Mouse (Mus musculus) liver, adult 2 months (tissue): ENCODE results near the gene Zfp599. TPM values are rescaled to one million over a fixed set of nuclear protein-coding genes. Genes with fewer than 3 reads are reported as not detected.

Experiments used
- DNase-seq: peaks from one replicate; pipeline ENCODE4 v3.0.0-alpha.2; 2011; ENCODE audit warnings: low read depth, low spot score; ENCODE audit errors: extremely low read depth
- H3K27ac ChIP-seq: fragments of 200-500 bp; replicated peaks from 2 replicates; pipeline ENCODE4 v1.5.1; 2012; ENCODE audit warnings: low read depth, mild to moderate bottlenecking, control low read depth, inconsistent platforms, low read length; ENCODE audit not compliant: insufficient read depth
- H3K27me3 ChIP-seq: fragments of 200-500 bp; 2 replicates; pipeline ENCODE4 v1.6.1; 2012; ENCODE audit warnings: mild to moderate bottlenecking, moderate library complexity, low read length, inconsistent platforms; ENCODE audit not compliant: control insufficient read depth, insufficient read depth
- H3K36me3 ChIP-seq: fragments of 200-500 bp; 2 replicates; pipeline ENCODE4 v1.6.1; 2012; ENCODE audit warnings: low read length, inconsistent platforms; ENCODE audit not compliant: control insufficient read depth, insufficient read depth
- H3K4me1 ChIP-seq: fragments of 200-500 bp; 2 replicates; pipeline ENCODE4 v1.6.1; 2011; ENCODE audit warnings: low read length; ENCODE audit not compliant: control insufficient read depth, insufficient read depth
- H3K4me3 ChIP-seq: fragments of 200-500 bp; 2 replicates; pipeline ENCODE4 v1.5.1; 2011; ENCODE audit warnings: low read depth, mild to moderate bottlenecking, control low read depth, low read length, moderate library complexity; ENCODE audit not compliant: insufficient read depth
- H3K79me2 ChIP-seq: fragments of 200-500 bp; 2 replicates; pipeline ENCODE4 v1.6.1; 2012; ENCODE audit warnings: inconsistent platforms, mild to moderate bottlenecking, low read length, moderate library complexity; ENCODE audit not compliant: control insufficient read depth, insufficient read depth
- H3K9ac ChIP-seq: fragments of 200-500 bp; 2 replicates; pipeline ENCODE4 v1.6.1; 2012; ENCODE audit warnings: low read depth, mild to moderate bottlenecking, control low read depth, inconsistent platforms, low read length
- CTCF ChIP-seq: fragments of 200-500 bp; IDR thresholded peaks from 2 replicates; pipeline ENCODE4 v1.5.1; 2011; ENCODE audit warnings: low read depth, low read length, control low read depth
- POLR2A ChIP-seq: fragments of 200-500 bp; IDR thresholded peaks from 2 replicates; pipeline ENCODE4 v1.6.1; 2011; ENCODE audit warnings: low read length, control low read depth; ENCODE audit not compliant: insufficient read depth; ENCODE audit errors: extremely low read depth
- WGBS: fragments of 180-500 bp; shearing (Covaris S2); methylation state at CpG from one replicate; pipeline ENCODE4 v1.1.7; 2018; 5-methylcytosine and 5-hydroxymethylcytosine counted together
- polyA plus RNA-seq: library from polyadenylated mRNA; depleted of rRNA; stranded (reverse); fragments of >200 nt; gene quantifications from 2 replicates; pipeline ENCODE4 v1.2.3, GENCODE M21; 2012
- total RNA-seq: library from RNA; depleted of rRNA; stranded (reverse); fragments of >200 nt; gene quantifications from 2 replicates; pipeline ENCODE4 v1.2.3, GENCODE M21; 2014

Gene Zfp599
- total and polyA plus RNA-seq, 2 experiments: 0.09 TPM; not detected in 1

DNA sequence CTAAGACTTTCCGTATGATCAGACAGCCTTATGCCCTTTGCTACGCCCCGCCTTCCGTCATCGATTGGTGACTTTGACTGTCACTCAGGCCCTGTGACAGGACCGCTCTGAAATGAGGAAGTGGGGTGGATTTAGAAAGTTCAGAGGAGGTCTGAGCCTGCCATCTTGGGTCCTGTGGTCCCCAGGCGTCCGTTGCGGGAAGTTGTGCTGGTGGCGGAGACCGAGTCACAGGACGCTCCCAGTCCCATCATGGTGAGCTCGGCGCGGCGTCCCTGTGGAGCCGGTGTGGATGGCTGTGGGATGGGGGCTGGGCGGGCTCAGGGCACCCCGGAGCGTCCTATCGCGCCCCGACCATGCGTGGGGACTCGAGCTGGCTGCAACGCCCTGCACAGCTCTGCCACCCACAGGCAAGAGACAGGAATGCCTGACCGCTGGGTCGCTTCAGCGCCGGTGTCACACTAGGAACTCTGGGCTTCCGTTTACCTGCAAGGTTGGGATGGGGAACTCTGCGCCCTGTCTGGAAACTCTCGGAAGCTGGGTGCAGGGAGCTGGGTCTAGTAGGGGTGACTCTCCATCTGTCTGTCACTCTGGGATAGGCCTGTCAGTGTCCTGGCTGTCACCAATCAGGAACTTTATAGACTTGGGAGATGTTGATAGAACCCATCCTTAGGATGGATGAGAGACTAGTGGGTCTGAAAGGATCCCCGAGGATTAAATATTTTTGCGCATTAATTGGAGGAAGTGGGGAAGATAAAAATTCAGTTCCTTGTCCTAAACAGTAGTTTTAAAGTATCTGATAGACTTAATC, 33.9 kb downstream of the Zfp599 start, which contains the start of gene Zfp809:
Gene Zfp809, plus strand, starts transcription at position 134 of the 808 bp plus-strand sequence.
- H3K27me3 ChIP-seq: no peaks in the 10 kb centered on the region
- WGBS: under 1% methylated on average over 35 of the region's 35 CpGs
- H3K9ac ChIP-seq: peak within 1 kb of the TSS; percentile 98
- peaks cover 7% of the 10 kb centered on the region; the same call in 1 of the 2 replicates for H3K4me1 ChIP-seq
- TF ChIP-seq POLR2A: peak; percentile 85
- peak; percentile 88 for TF ChIP-seq CTCF
- no peaks in the 10 kb centered on the region; the same call in 1 of the 2 replicates for H3K79me2 ChIP-seq
- peak within 1 kb of the TSS; percentile 94 for H3K4me3 ChIP-seq
- H3K27ac ChIP-seq: peak within 1 kb of the TSS; percentile 98
- H3K36me3 ChIP-seq: no peaks in the 10 kb centered on the region; the same call in 1 of the 2 replicates
- peak; percentile 96 for DNase-seq

DNA sequence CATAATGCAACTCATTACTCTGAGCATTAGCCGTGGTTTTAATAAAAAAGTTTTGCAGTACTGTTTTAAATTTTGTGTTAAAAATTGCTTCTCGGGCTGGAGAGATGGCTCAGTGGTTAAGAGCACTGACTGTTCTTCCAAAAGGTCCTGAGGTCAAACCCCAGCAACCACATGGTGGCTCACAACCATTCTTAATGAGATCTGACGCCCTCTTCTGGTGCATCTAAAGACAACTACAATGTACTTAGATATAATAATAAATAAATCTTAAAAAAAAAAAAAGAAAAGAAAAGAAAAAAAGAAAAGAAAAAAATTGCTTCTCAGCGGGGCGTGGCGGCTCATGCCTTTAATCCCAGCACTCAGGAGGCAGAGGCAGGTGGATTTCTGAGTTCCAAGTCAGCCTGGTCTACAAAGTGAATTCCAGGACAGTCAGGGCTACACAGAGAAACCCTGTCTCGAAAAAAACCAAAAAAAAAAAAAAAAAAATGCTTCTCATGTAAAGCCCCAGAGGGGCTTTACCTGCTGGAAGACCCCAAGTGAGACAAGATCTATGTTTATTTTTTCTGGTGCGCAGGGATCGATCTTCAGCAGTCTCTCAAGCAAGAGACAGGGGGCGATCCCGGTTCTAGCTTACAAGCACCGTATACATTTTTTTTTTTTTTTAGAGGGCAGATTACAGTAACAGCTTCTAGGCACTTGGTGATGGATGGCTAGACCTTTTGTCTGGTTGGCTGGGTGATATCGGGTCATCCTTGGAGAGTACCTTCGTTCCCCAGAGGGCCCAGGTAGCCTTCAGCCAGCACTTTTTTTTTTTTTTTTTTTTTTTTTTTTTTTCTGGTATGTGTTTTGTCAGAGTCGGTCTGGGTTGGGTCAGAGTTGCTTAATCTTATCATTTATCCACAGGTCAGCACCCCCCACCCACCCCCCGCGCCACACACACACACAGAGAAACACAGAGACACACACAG, 34.9 kb downstream of the Zfp599 start:
- H3K27ac ChIP-seq: peak overlapping the region; percentile 98
- H3K79me2 ChIP-seq: no peaks in the 10 kb centered on the region; the same call in 1 of the 2 replicates
- WGBS: 24% methylated on average over 17 of the region's 17 CpGs
- H3K4me3 ChIP-seq: peak overlapping the region; percentile 94
- peaks cover 4% of the 10 kb centered on the region; the same call in 1 of the 2 replicates for H3K4me1 ChIP-seq
- H3K27me3 ChIP-seq: no peaks in the 10 kb centered on the region
- no peaks in the 10 kb centered on the region; the same call in 1 of the 2 replicates for H3K36me3 ChIP-seq
- peak; percentile 91 for DNase-seq
- TF ChIP-seq POLR2A (no peak), CTCF (no peak)
- H3K9ac ChIP-seq: peak overlapping the region; percentile 61

DNA sequence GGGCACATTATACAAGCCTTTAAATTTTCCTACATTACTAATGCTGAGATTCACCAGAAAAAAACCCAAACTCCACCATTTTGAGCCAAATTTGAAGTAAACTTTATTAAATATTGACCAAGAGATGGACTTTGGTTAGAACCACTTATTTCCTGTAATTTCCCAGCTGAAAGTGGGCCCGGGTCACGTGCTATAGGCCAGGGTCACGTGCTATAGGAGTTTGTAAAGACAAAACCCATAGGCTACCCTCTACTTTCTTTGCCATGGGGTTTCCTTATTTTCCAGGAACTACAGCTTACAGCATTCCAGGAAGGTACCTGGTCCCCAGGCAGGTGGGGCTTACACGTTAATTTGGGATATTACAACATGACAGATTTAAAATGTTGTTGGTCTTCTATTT, 35.6 kb downstream of the Zfp599 start:
- DNase-seq: peak; percentile 71
- Histone ChIP-seq H3K4me1 (peaks cover 4% of the 10 kb centered on the region; the same call in 1 of the 2 replicates), H3K36me3 (no peaks in the 10 kb centered on the region), H3K4me3 (no peak overlapping the region), H3K9ac (no peak overlapping the region), H3K27me3 (no peaks in the 10 kb centered on the region), H3K79me2 (no peaks in the 10 kb centered on the region; the same call in 1 of the 2 replicates), H3K27ac (no peak overlapping the region; the same call in 1 of the 2 replicates)
- TF ChIP-seq CTCF: no peak
- TF ChIP-seq POLR2A: no peak
- WGBS: 34% methylated on average over 4 of the region's 4 CpGs

DNA sequence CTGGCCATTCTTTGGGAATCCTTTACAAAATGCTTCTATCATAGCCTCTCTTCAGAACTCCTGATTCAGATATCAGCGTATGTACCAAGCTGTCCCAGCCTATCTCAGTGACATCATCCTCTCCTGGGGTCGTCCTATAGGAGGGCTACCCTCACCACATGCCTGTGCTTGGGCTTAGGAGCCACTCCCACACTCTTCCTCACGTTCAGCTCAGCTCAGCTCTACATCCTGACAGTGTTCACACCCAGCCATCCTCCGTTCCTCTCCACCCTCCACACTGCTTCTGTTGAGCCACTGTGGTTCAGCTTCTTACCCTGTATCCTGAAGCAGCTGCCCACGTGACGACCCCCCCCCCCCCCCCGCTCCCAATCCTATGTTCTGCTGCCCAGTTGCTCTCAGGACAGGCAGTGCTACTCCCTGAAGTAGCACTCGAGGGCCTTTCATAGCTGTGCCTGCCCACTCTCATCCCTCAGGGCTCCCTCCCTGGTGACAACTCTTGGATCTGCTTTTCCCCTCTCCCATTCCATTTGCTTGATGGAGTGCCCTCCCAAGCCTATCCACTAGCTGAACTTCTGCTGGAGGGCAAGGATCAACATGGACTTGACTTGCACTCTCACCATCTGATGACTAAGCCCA, 41.7 kb downstream of the Zfp599 start:
- no peak for TF ChIP-seq POLR2A
- TF ChIP-seq CTCF: no peak
- no peak for DNase-seq
- WGBS: 74% methylated on average over 6 of the region's 8 CpGs
- no peak overlapping the region for H3K4me3 ChIP-seq
- H3K9ac ChIP-seq: no peak overlapping the region
- no peaks in the 10 kb centered on the region for H3K36me3 ChIP-seq
- no peaks in the 10 kb centered on the region for H3K27me3 ChIP-seq
- H3K27ac ChIP-seq: no peak overlapping the region
- no peaks in the 10 kb centered on the region for H3K79me2 ChIP-seq
- peaks cover 2% of the 10 kb centered on the region; the same call in 1 of the 2 replicates for H3K4me1 ChIP-seq

DNA sequence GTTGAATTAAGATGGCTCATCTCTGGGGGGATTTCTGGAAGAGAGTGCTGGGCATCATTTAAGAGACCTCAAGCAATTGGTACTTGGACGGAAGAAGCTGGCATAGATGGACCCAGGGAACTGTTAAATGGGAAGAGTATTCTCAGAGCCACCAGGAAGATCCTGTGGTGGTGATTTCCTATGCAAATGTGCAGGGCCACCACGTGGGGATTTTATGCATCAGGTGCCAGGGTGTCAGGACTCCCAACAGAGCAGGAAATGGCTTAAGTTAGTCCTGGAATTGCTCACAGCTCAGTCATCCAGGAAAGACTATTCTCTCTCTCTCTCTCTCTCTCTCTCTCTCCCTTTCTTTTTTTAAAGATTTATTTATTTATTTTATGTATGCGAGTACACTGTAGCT, 43.0 kb downstream of the Zfp599 start:
- no peak for DNase-seq
- Histone ChIP-seq H3K27ac (no peak overlapping the region), H3K4me1 (peaks cover 2% of the 10 kb centered on the region; the same call in 1 of the 2 replicates), H3K4me3 (no peak overlapping the region), H3K27me3 (no peaks in the 10 kb centered on the region), H3K9ac (no peak overlapping the region), H3K79me2 (no peaks in the 10 kb centered on the region), H3K36me3 (no peaks in the 10 kb centered on the region)
- WGBS: 67% methylated on average over 3 of the region's 3 CpGs
- TF ChIP-seq POLR2A: no peak
